Mouse (Mus musculus): ENCODE measurements at regions not wholly inside any gene's neighbourhood (a gene's known extent, or its start where the extent isn't known, plus 50 kb on each side); places are given as distances from the start of the nearest gene placed in this dataset.

GRCm38 (mm10) chr4:12628702-12629374 lies 457.0 kb upstream of the Fam92a start:
- DNase-seq (ENCODE audit: extremely low read depth, low read depth): no peak

DNA sequence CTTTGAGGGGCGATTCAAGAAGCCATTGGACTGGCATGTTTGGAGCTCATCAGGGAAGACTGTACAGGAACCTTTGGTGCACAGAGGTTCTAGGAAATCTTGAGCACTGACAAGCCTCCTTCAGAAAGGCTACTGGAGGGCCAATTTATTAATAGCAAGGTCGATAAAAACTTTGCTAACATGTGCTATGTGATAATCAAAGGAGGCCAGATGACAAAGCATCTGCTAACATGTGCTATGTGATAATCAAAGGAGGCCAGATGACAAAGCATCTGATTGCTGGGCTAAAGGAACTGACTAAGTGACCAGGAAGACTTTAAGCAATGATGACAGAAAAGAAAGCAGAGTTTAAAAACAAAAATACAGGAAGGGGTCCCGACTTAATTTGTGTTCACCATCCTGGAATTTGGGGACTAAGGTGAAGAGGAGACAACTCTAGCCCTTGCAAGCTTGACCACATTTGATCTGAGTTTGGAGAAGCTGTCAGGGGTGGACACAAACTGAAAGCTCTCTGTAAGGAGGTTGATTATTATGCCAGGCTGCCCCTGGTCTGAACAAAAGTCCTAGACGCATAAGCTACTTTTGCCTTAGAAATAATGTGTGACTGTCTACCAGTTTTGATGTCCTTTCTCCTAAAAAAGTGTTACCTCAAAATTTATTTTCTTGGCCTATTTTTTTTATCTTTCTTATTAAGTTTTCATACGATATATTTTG lies 455.5 kb upstream of the Fam92a start:
- no peak for DNase-seq (ENCODE audit: extremely low read depth, low read depth)

DNA sequence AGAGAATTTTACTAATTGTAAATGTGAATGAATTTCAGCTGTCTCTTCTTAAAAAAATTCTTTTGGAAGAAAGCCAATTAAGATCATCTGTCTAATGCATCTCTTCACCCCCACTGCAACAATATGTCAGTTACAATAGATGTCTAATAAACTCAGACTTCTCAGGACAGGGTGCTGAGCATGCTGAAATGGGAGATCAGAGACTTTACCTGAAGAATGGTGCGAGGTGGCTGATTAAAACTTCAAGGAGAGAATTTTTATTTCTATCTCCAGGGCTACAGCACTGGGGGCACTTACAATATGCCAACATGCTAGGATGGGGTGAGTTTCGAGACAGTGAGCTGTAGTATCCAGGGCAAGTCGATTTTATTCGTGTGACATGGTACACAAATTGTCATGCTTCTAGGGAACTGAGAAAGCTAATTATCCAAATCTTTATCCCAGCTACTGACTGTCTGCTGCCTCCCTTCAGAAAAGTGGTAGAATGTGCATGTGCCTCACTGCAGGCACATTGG lies 449.0 kb upstream of the Fam92a start:
- no peak for DNase-seq (ENCODE audit: extremely low read depth, low read depth)

DNA sequence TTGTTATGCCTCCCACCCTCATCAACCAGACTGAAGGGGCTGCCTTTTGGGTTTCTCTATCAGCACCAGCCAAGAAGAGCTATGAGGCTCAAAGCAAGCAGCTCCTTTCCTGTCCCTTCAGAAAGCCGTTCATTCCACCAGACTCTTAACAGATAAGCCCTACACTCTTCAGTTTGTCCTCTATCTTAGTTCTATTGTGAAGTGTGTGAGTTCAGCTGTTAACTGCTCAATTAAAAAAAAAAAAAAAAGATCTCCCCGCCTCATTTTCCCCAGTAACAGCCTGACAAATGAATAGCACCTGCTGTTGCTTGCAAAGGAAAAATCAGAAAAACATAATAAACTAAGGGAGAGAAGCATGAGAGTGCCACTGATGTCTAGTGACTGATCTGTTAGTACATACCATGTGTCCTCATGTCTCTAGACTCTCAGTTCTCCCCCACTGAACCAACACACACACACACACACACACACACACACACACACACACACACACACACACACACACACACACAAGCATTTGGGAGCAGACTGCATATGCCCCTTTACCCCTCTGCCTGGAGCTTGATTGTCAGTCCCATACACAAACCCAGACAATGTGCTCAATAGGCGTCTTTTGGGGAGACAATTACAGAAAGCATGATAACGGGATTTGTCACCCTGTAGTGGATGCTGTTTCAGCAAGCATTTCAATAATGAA lies 448.4 kb upstream of the Fam92a start:
- DNase-seq (ENCODE audit: extremely low read depth, low read depth): no peak

DNA sequence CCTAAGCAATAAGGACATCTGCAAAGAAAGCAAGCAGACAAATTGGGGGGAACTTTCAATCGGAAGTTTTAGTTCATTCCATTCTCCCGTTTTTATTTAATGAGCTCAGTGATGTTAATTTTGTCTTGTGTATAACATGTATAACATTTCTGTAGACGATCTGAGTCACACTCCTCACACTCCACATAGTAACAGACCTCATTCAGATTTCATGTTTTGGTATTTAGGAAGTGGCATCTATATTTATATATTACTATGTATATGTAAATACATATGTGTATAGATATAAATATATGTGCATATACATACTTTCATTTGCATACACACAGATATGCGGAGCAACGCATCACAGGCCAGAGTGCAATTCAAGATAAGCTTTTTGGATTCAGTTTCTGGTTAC lies 444.9 kb upstream of the Fam92a start:
- no peak for DNase-seq (ENCODE audit: extremely low read depth, low read depth)

GRCm38 (mm10) chr4:12611511-12611910 lies 439.7 kb upstream of the Fam92a start:
- no peak for DNase-seq (ENCODE audit: extremely low read depth, low read depth)

- DNase-seq (ENCODE audit: extremely low read depth, low read depth): no peak
These were observed 429.5 kb upstream of the Fam92a start for GRCm38 (mm10) chr4:12601165-12601919.

DNA sequence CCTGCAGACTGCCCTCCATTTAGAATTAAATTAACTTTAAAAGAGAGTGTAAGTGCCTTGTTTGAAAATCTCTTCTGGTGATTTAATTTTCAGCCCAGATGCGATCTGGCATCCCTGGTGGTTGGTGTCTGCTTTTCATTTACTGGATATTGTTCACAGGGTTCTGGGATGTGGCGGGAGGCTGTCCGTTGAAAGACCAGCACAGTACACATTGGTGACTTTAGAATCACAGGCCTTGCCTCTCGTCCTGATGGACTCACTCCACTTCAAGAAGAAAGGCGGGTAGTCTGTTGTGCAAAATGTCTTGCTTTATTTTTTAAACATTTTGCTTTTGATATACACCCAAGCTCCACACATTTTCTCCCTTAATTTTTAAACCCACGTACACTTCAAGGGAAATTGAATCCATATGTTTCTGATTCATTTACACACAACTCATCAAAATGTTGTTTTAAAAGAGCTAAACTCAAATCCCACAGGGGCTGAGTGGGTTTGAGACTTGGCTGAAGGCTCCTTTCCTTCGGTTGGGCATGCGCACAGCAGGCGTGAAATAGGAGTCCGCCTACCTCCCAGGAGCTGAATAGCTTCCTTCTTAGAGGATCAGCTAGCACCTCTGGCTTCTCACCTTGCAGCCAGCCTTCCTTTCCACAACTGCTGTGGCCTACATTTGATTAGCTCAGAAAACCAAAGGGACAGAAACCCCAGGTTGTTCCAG lies 424.1 kb upstream of the Fam92a start:
- no peak for DNase-seq (ENCODE audit: extremely low read depth, low read depth)

- no peak for DNase-seq (ENCODE audit: extremely low read depth, low read depth)
These were observed 421.2 kb upstream of the Fam92a start for GRCm38 (mm10) chr4:12592973-12593372.

DNA sequence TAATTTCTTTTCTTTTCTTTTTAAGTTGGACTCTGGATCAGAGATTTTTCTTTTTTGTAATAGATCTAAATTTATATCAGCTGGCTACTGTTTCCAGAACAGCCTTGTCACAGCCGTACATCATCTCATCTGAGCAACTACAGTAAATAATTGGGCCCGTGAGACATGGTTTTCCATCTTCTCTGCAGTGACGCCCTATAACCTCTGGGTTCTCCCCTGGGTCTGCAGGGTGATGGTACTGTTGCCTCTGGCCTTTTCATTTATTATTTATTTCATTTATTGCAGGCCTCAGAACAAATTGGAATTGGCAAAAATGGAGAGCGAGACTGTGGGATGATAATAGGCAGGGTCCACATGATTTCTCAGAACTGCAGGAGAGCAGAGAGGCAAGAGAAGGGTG lies 406.3 kb upstream of the Fam92a start:
- no peak for DNase-seq (ENCODE audit: extremely low read depth, low read depth)

DNA sequence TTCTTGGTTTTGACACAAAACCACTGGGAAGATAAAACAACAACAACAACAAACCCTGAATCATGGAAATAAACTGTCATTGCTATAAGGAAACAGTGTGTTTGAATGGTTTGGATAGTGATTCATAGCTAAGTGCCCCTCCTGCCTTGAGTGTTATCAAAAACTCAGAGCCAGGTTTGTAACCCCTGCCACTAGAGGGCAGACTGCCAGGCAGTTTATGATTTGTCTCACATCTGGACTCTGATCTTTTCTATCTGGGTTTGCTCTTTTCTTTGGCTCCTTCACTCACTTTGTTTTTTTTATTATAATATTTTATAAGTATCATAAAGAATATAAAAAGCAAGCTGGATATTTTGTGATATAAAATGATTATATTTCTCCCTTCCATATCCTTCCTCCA lies 400.1 kb upstream of the Fam92a start:
- no peak for DNase-seq (ENCODE audit: extremely low read depth, low read depth)

DNA sequence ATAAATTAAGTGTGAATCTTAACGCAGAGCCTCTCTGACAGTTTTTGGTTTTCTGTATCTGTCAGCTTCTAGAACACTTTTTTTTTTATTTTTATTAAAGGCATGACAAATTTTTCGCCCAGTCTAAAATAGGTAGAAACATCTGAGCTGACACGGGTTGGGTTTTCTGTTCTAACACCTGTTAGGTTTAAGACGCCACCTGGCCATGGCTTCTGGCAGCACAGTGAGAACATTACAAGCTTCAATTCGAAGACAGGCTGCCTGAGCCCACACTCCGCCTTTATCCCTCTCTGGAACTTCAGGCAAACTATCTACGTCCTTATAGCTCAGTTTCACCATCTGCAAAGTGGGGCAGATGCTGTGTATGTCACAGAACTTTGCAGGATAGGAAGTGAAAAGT lies 398.9 kb upstream of the Fam92a start:
- DNase-seq (ENCODE audit: extremely low read depth, low read depth): no peak

- no peak for DNase-seq (ENCODE audit: extremely low read depth, low read depth)
These were observed 395.8 kb upstream of the Fam92a start for GRCm38 (mm10) chr4:12567643-12568042.

DNA sequence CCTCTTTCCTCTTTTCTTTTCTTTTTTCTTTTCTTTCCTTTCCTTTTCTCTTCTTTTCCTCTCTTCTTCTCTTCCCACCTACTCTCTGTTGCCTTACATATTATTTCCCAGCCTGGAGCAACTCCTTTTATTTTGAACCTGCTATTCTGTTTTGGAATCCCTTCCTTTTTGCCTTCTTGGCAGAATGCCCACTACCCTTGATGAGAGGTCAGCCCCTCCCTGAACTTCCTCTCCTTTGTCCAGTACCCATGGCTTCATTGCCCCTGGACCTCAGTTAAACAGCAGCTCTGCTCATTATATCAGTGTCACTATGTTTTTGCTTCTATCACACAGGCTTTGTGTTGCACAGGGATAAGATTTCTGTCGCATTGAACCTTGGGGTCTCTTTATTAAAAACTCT lies 391.2 kb upstream of the Fam92a start:
- DNase-seq (ENCODE audit: extremely low read depth, low read depth): no peak

DNA sequence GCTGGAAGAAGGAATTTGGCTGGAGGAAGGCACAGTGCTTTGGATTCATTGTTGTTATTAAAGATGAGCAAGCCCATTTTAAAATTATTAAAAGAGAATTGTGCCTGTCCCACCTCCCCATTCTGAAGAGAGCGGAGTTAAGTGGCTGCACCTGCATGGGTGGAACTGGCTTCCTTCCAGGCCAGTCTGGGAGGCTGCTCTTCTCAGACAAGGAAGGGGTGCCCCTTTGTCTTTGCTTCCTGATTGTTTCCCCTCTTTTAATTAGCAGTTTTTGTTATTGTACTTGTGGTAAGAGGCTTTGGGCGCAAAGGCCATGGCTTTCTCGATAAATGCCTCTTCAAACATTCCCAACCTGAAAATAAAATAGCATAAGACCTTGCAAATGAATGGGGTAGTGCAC lies 388.7 kb upstream of the Fam92a start:
- DNase-seq (ENCODE audit: extremely low read depth, low read depth): no peak

DNA sequence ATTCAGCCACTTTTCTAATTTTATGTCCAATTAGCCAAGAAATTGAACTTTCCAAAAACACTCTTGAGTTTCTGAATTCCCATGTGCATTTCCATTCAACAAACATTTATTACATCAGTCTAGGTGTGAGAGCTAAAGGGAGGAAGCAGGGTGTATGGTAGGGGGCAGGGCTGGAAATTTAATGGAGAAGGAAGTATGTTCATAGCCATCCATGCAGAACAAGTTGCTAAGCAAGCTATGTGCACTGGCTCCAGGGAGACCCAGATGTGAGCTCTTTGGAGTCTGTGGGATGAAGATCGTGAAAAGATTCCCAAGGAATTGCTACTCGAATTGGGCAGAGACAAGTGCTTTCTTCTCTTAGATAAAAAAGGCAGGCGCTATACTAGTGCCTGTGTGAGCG lies 388.2 kb upstream of the Fam92a start:
- no peak for DNase-seq (ENCODE audit: extremely low read depth, low read depth)

- DNase-seq (ENCODE audit: extremely low read depth, low read depth): no peak
These were observed 385.3 kb upstream of the Fam92a start for GRCm38 (mm10) chr4:12557105-12557504.

- no peak for DNase-seq (ENCODE audit: extremely low read depth, low read depth)
These were observed 377.4 kb upstream of the Fam92a start for GRCm38 (mm10) chr4:12549265-12549664.

DNA sequence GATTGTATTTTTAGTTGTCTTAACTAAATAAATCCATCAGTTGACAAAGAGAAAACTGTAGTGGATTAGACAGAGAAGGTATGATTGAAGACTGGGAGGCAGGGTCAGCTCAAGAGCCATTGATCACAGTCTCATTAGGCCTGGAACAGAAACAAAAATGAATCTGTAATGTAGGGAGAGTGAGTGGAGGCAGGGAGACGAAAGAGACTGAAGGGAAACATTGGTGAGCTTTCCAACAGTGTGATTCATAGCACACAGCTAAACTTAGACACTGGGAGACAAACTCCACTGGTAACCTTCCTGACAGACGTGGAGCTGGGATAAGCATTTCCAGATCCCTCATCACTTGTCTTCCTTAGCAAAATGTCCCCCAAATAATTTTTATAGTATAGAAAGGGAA lies 372.1 kb upstream of the Fam92a start:
- no peak for DNase-seq (ENCODE audit: extremely low read depth, low read depth)

- no peak for DNase-seq (ENCODE audit: extremely low read depth, low read depth)
These were observed 369.7 kb upstream of the Fam92a start for GRCm38 (mm10) chr4:12541508-12541907.

GRCm38 (mm10) chr4:12539184-12539791 lies 367.5 kb upstream of the Fam92a start:
- DNase-seq (ENCODE audit: extremely low read depth, low read depth): no peak

All from MEL-GATA-1-ER (cell line).